Mouse (Mus musculus): Measurements from ENCODE around the gene Atg14.

GRCm38 (mm10) chr14:47522301-47522700 lies 48.1 kb downstream of the Atg14 start:
- no peak for TF ChIP-seq POLR2A (IDR thresholded peaks at IDR 0.05; ENCODE audit: control insufficient read depth, low read depth, low read length)
- TF ChIP-seq CTCF (IDR thresholded peaks at IDR 0.05; ENCODE audit: control insufficient read depth, insufficient read depth, insufficient replicate concordance, low read depth, low read length): no peak
